Mouse (Mus musculus) stomach, embryonic 16.5 days (tissue): ENCODE measurements around the gene Dph3. TPM values are rescaled to one million over a fixed set of nuclear protein-coding genes. Genes with fewer than 3 reads are reported as not detected.

Experiments used
- ATAC-seq: fragments of 200-750 bp; cut with Nextera tagmentation; 2 replicates; pipeline ENCODE4 v1.8.0; 2017; ENCODE audit warnings: moderate number of reproducible peaks, moderate TSS enrichment; ENCODE audit not compliant: insufficient read depth, low FRiP score
- H3K27ac ChIP-seq: fragments of 300-500 bp; sonication (generic); 2 replicates; pipeline ENCODE4 v1.5.1; 2014; ENCODE audit warnings: low read length
- H3K27me3 ChIP-seq: fragments of 300-500 bp; sonication (generic); 2 replicates; pipeline ENCODE4 v1.6.1; 2014; ENCODE audit warnings: low read length, control low read depth, mixed read lengths; ENCODE audit not compliant: control insufficient read depth, insufficient read depth
- H3K36me3 ChIP-seq: fragments of 300-500 bp; sonication (generic); 2 replicates; pipeline ENCODE4 v1.6.1; 2014; ENCODE audit warnings: low read length; ENCODE audit not compliant: control insufficient read depth, insufficient read depth
- H3K4me1 ChIP-seq: fragments of 300-500 bp; sonication (generic); 2 replicates; pipeline ENCODE4 v1.6.1; 2014; ENCODE audit warnings: low read length, control low read depth, mixed read lengths; ENCODE audit not compliant: control insufficient read depth, insufficient read depth
- H3K4me2 ChIP-seq: fragments of 300-500 bp; sonication (generic); 2 replicates; pipeline ENCODE4 v1.6.1; 2014; ENCODE audit warnings: low read depth, low read length, mixed read lengths
- H3K4me3 ChIP-seq: fragments of 300-500 bp; sonication (generic); replicated peaks from 2 replicates; pipeline ENCODE4 v1.5.1; 2014; ENCODE audit warnings: mild to moderate bottlenecking, low read length
- H3K9ac ChIP-seq: fragments of 300-500 bp; sonication (generic); 2 replicates; pipeline ENCODE4 v1.6.1; 2014; ENCODE audit warnings: low read length
- H3K9me3 ChIP-seq: fragments of 300-500 bp; sonication (generic); replicated peaks from 2 replicates; pipeline ENCODE4 v1.6.1; 2016; ENCODE audit warnings: low read length, control low read depth; ENCODE audit not compliant: control insufficient read depth
- WGBS: fragments of 180-500 bp; shearing (Covaris S2); extraction: QIAGEN DNeasy Blood & Tissue Kit; methylation state at CpG from one replicate; pipeline ENCODE4 v1.1.7; 2014; 5-methylcytosine and 5-hydroxymethylcytosine counted together
- polyA plus RNA-seq: library from polyadenylated mRNA; unstranded; fragments of >200 nt; fragmentation: Nextera tagmentation; extraction: Ambion mirVana; gene quantifications from 2 replicates; pipeline ENCODE4 v1.2.1, GENCODE M21; 2015

Gene Dph3
- polyA plus RNA-seq, 1 experiment from 2014 or later: 89.7 TPM

GRCm38 (mm10) chr14:32073901-32074300 is 11.6 kb downstream of the Dph3 start:
- no peak overlapping the region for H3K4me2 ChIP-seq
- ATAC-seq: no peak
- H3K4me1 ChIP-seq: no peaks in the 10 kb centered on the region
- no peak overlapping the region for H3K9ac ChIP-seq
- H3K27me3 ChIP-seq: no peaks in the 10 kb centered on the region
- H3K9me3 ChIP-seq: no peaks in the 10 kb centered on the region
- H3K4me3 ChIP-seq: no peak overlapping the region
- no peaks in the 10 kb centered on the region for H3K36me3 ChIP-seq
- H3K27ac ChIP-seq: no peak overlapping the region
- WGBS: 63% methylated on average over 7 of the region's 7 CpGs

GRCm38 (mm10) chr14:32073211-32073685 is 12.3 kb downstream of the Dph3 start:
- no peak overlapping the region for H3K9ac ChIP-seq
- WGBS: 63% methylated on average over 8 of the region's 8 CpGs
- no peak overlapping the region for H3K4me3 ChIP-seq
- no peak overlapping the region for H3K4me2 ChIP-seq
- no peaks in the 10 kb centered on the region for H3K36me3 ChIP-seq
- ATAC-seq: no peak
- H3K27ac ChIP-seq: no peak overlapping the region
- H3K4me1 ChIP-seq: no peaks in the 10 kb centered on the region
- no peaks in the 10 kb centered on the region for H3K27me3 ChIP-seq
- no peaks in the 10 kb centered on the region for H3K9me3 ChIP-seq

GRCm38 (mm10) chr14:32072807-32073206 is 12.7 kb downstream of the Dph3 start:
- Histone ChIP-seq H3K4me2 (no peak overlapping the region), H3K4me3 (no peak overlapping the region), H3K27ac (no peak overlapping the region), H3K9me3 (no peaks in the 10 kb centered on the region), H3K27me3 (no peaks in the 10 kb centered on the region), H3K4me1 (no peaks in the 10 kb centered on the region), H3K9ac (no peak overlapping the region), H3K36me3 (no peaks in the 10 kb centered on the region)
- ATAC-seq: no peak

- Histone ChIP-seq H3K9ac (no peak overlapping the region), H3K4me3 (no peak overlapping the region), H3K9me3 (no peaks in the 10 kb centered on the region), H3K4me1 (no peaks in the 10 kb centered on the region), H3K27ac (no peak overlapping the region), H3K27me3 (no peaks in the 10 kb centered on the region), H3K4me2 (no peak overlapping the region), H3K36me3 (no peaks in the 10 kb centered on the region)
- no peak for ATAC-seq
- WGBS: 83% methylated on average over 4 of the region's 4 CpGs
These were observed 24.1 kb downstream of the Dph3 start for GRCm38 (mm10) chr14:32061398-32061797.

- 61% methylated on average over 4 of the region's 4 CpGs for WGBS
- H3K4me1 ChIP-seq: no peaks in the 10 kb centered on the region; the same call in 1 of the 2 replicates
- H3K27me3 ChIP-seq: no peaks in the 10 kb centered on the region
- no peak overlapping the region for H3K9ac ChIP-seq
- H3K4me2 ChIP-seq: no peak overlapping the region
- ATAC-seq: no peak
- H3K27ac ChIP-seq: no peak overlapping the region
- H3K4me3 ChIP-seq: no peak overlapping the region
- no peaks in the 10 kb centered on the region for H3K36me3 ChIP-seq
- H3K9me3 ChIP-seq: no peaks in the 10 kb centered on the region
These were observed 27.9 kb downstream of the Dph3 start for GRCm38 (mm10) chr14:32057664-32058063.

- Histone ChIP-seq H3K27me3 (no peaks in the 10 kb centered on the region), H3K4me3 (no peak overlapping the region), H3K9ac (no peak overlapping the region), H3K36me3 (no peaks in the 10 kb centered on the region), H3K9me3 (no peaks in the 10 kb centered on the region), H3K4me1 (no peaks in the 10 kb centered on the region; the same call in 1 of the 2 replicates), H3K27ac (no peak overlapping the region), H3K4me2 (no peak overlapping the region)
- ATAC-seq: no peak
- 93% methylated on average over 2 of the region's 2 CpGs for WGBS
These were observed 28.9 kb downstream of the Dph3 start for GRCm38 (mm10) chr14:32056675-32057074.

GRCm38 (mm10) chr14:32055781-32056180 is 29.7 kb downstream of the Dph3 start:
- no peaks in the 10 kb centered on the region for H3K9me3 ChIP-seq
- no peak overlapping the region for H3K4me2 ChIP-seq
- no peak overlapping the region for H3K4me3 ChIP-seq
- H3K27me3 ChIP-seq: no peaks in the 10 kb centered on the region
- ATAC-seq: no peak
- no peak overlapping the region for H3K9ac ChIP-seq
- WGBS: 50% methylated on average over 8 of the region's 8 CpGs
- no peaks in the 10 kb centered on the region for H3K36me3 ChIP-seq
- H3K27ac ChIP-seq: no peak overlapping the region
- H3K4me1 ChIP-seq: no peaks in the 10 kb centered on the region; the same call in 1 of the 2 replicates

GRCm38 (mm10) chr14:32054788-32055187 is 30.7 kb downstream of the Dph3 start:
- Histone ChIP-seq H3K9me3 (no peaks in the 10 kb centered on the region), H3K4me1 (no peaks in the 10 kb centered on the region; the same call in 1 of the 2 replicates), H3K36me3 (no peaks in the 10 kb centered on the region), H3K27me3 (no peaks in the 10 kb centered on the region), H3K9ac (no peak overlapping the region), H3K4me2 (no peak overlapping the region), H3K4me3 (no peak overlapping the region), H3K27ac (no peak overlapping the region)
- 50% methylated on average over 10 of the region's 10 CpGs for WGBS
- ATAC-seq: no peak

GRCm38 (mm10) chr14:32053895-32054294 is 31.6 kb downstream of the Dph3 start:
- Histone ChIP-seq H3K36me3 (no peaks in the 10 kb centered on the region), H3K9me3 (no peaks in the 10 kb centered on the region), H3K4me2 (no peak overlapping the region), H3K4me1 (no peaks in the 10 kb centered on the region; the same call in 1 of the 2 replicates), H3K27me3 (no peaks in the 10 kb centered on the region), H3K27ac (no peak overlapping the region), H3K9ac (no peak overlapping the region), H3K4me3 (no peak overlapping the region)
- 67% methylated on average over 5 of the region's 5 CpGs for WGBS
- ATAC-seq: no peak

- no peak overlapping the region for H3K4me2 ChIP-seq
- H3K27ac ChIP-seq: no peak overlapping the region
- ATAC-seq: no peak
- H3K4me1 ChIP-seq: no peaks in the 10 kb centered on the region
- H3K9ac ChIP-seq: no peak overlapping the region
- WGBS: 78% methylated on average over 6 of the region's 6 CpGs
- no peaks in the 10 kb centered on the region for H3K9me3 ChIP-seq
- no peaks in the 10 kb centered on the region for H3K27me3 ChIP-seq
- no peak overlapping the region for H3K4me3 ChIP-seq
- H3K36me3 ChIP-seq: no peaks in the 10 kb centered on the region
These were observed 35.4 kb downstream of the Dph3 start for GRCm38 (mm10) chr14:32050171-32050570.
